In genomic region chr14:92820061-92820460, GRCm38 (mm10) we compare ENCODE assay signal across 32 mouse cellular contexts.
"Had no signal": no experiment of that assay in that cellular context is flagged by ENCODE, and none has a peak within 500 bp of the region (broad histone marks: within the 10 kb centered on the region; RNA-seq: fewer than 3 reads in every experiment).

No protein-coding gene starts in this region.

- H3K4me3 ChIP-seq: heart, adult 2 months; heart, embryonic 10.5 days; heart, embryonic 12.5 days; heart, embryonic 13.5 days; heart, embryonic 15.5 days; hindbrain, embryonic 10.5 days; hindbrain, embryonic 12.5 days; hindbrain, embryonic 13.5 days; hindbrain, embryonic 15.5 days; intestine, embryonic 15.5 days; layer of hippocampus, adult 2 months; left cerebral cortex, adult 2 months had no signal

- H3K27ac ChIP-seq: heart, adult 2 months; heart, embryonic 10.5 days; heart, embryonic 13.5 days; heart, embryonic 15.5 days; hindbrain, embryonic 10.5 days; hindbrain, embryonic 12.5 days; hindbrain, embryonic 13.5 days; hindbrain, embryonic 14.5 days; hindbrain, embryonic 15.5 days; hindbrain, postnatal 0 days; intestine, embryonic 15.5 days; layer of hippocampus, adult 2 months; left cerebral cortex, adult 2 months had no signal

- H3K36me3 ChIP-seq: heart, embryonic 10.5 days; heart, embryonic 12.5 days; heart, embryonic 13.5 days; heart, embryonic 15.5 days; hindbrain, embryonic 10.5 days; hindbrain, embryonic 12.5 days; hindbrain, embryonic 13.5 days; hindbrain, embryonic 15.5 days; intestine, embryonic 15.5 days had no signal

- H3K27me3 ChIP-seq: heart, embryonic 12.5 days; heart, embryonic 13.5 days; heart, embryonic 15.5 days; hindbrain, embryonic 12.5 days; hindbrain, embryonic 13.5 days; hindbrain, embryonic 15.5 days; intestine, embryonic 15.5 days had no signal

- H3K4me1 ChIP-seq: heart, embryonic 10.5 days; heart, embryonic 12.5 days; heart, embryonic 13.5 days; heart, embryonic 15.5 days; hindbrain, embryonic 10.5 days; hindbrain, embryonic 12.5 days; hindbrain, embryonic 13.5 days; hindbrain, embryonic 15.5 days; intestine, embryonic 15.5 days had no signal

- H3K9me3 ChIP-seq: heart, embryonic 10.5 days; heart, embryonic 12.5 days; heart, embryonic 13.5 days; heart, embryonic 15.5 days; hindbrain, embryonic 10.5 days; hindbrain, embryonic 12.5 days; hindbrain, embryonic 13.5 days; hindbrain, embryonic 15.5 days; intestine, embryonic 15.5 days had no signal

- H3K9ac ChIP-seq: heart, embryonic 12.5 days; heart, embryonic 13.5 days; heart, embryonic 15.5 days; hindbrain, embryonic 12.5 days; hindbrain, embryonic 13.5 days; hindbrain, embryonic 14.5 days; hindbrain, embryonic 15.5 days; intestine, embryonic 15.5 days had no signal

- DNase-seq: heart, adult 18-20 months; heart, adult 2 months; heart, postnatal 10 days; heart, postnatal 14 days; heart, postnatal 36 days; heart, postnatal 4 days; kidney, adult 8-10 months; kidney, adult 9 months; kidney, postnatal 10 days; kidney, postnatal 25 days; kidney, postnatal 36 days; kidney, postnatal 4 days; layer of hippocampus, adult 9-11 months; layer of hippocampus, postnatal 36 days had no signal

- ATAC-seq: hindbrain, embryonic 16.5 days; hindbrain, postnatal 0 days; inflammation-experienced regulatory T-cells, adult 6 months; intestine, embryonic 15.5 days; intestine, embryonic 16.5 days; intestine, postnatal 0 days had no signal

- H3K4me2 ChIP-seq: heart, embryonic 11.5 days; heart, embryonic 12.5 days; heart, embryonic 13.5 days; heart, embryonic 15.5 days; hindbrain, embryonic 12.5 days; hindbrain, embryonic 13.5 days; hindbrain, embryonic 14.5 days; hindbrain, embryonic 15.5 days; intestine, embryonic 15.5 days had no signal
